Mouse (Mus musculus): Measurements from ENCODE around the gene Zdhhc14. TPM values are rescaled to one million over a fixed set of nuclear protein-coding genes. Genes with fewer than 3 reads are reported as not detected.

The Zdhhc14 gene
- polyA plus RNA-seq, 1 experiment from 2014 or later, result 1.6 TPM

DNA sequence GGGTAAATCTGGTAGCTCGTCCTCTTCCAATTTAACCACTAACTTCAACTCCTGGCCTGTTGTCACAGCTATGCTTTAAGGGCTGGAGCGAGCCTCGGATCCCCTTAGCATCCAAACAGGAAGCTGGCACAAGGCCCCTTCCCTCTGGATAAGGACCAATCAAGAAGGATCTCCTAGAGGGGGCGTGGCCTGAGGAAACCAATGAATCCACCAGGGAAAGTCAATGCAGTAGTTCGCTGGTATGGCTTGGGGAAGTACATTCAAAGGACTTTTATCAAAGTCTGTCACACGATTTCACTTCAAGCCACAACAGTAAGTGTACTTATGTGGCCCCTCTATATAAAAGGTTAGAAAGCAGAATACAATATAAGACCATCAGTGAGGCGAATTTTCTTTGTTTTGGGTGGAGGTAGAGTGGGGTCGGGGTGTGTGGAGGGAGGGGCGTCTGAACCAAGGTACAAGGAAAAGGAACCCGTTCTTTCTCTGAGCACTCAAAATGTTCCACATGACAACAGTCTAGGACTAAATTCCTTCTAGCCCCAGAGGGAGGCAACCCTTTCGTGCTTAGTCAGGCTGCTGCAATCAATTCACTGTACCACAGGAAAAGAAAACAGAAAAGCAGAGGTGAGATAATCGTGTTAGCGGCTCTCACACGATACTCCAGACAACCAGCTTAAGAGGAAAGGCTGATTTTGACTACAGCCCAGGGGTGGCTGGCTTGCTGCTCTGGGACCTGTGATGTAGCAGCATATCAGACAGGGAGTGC is 16.2 kb upstream of the Zdhhc14 start:
- ATAC-seq (replicated peaks; ENCODE audit: insufficient number of reproducible peaks, low FRiP score, low TSS enrichment), result no peak
- H3K9me3 ChIP-seq (replicated peaks; ENCODE audit: control insufficient read depth, low read length), result no peaks in the 10 kb centered on the region
- WGBS (ENCODE audit: insufficient replicate concordance), result 45% methylated on average over 14 of the region's 14 CpGs
- H3K27ac ChIP-seq (ENCODE audit: low read depth, low read length), result no peak overlapping the region
- no peaks in the 10 kb centered on the region for H3K27me3 ChIP-seq (ENCODE audit: control insufficient read depth, insufficient read depth, low read length)
- no peaks in the 10 kb centered on the region for H3K36me3 ChIP-seq (ENCODE audit: control insufficient read depth, insufficient read depth, low read length)
- H3K4me3 ChIP-seq (ENCODE audit: low read depth, low read length), result 0 out of 2 replicates have a peak overlapping the region, but pooled peaks have one; percentile 6
- H3K4me1 ChIP-seq (ENCODE audit: control insufficient read depth, insufficient read depth, low read length), result no peaks in the 10 kb centered on the region
- H3K4me2 ChIP-seq, result peak overlapping the region; percentile 27
- no peak overlapping the region for H3K9ac ChIP-seq (ENCODE audit: low read depth, low read length)

DNA sequence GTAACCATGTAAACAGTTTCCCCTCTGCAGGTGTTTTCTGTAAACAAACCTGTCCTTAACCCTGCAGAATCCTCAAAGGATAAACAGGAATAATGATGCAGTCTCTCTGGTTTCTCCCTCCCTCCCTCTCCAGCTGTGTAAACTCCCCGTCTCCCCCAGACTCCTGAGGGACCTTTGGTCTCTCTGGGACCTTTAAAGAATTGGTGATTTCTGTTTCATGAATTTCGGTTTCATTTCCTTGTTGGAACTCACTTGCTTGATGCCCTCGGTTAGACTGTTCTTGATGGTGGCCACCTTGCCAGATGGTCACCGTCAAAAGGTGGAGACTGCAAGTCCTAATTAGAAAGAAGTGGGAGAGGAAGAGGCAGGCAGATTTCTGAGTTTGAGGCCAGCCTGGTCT is 8.9 kb upstream of the Zdhhc14 start:
- no peak overlapping the region for H3K4me2 ChIP-seq
- H3K27me3 ChIP-seq (ENCODE audit: control insufficient read depth, insufficient read depth, low read length), result peaks cover 2% of the 10 kb centered on the region; the same call in 1 of the 2 replicates
- H3K36me3 ChIP-seq (ENCODE audit: control insufficient read depth, insufficient read depth, low read length), result no peaks in the 10 kb centered on the region
- ATAC-seq (replicated peaks; ENCODE audit: insufficient number of reproducible peaks, low FRiP score, low TSS enrichment), result no peak
- no peaks in the 10 kb centered on the region for H3K4me1 ChIP-seq (ENCODE audit: control insufficient read depth, insufficient read depth, low read length)
- no peak overlapping the region for H3K4me3 ChIP-seq (ENCODE audit: low read depth, low read length)
- 65% methylated on average over 4 of the region's 4 CpGs for WGBS (ENCODE audit: insufficient replicate concordance)
- no peak overlapping the region for H3K27ac ChIP-seq (ENCODE audit: low read depth, low read length)
- H3K9me3 ChIP-seq (replicated peaks; ENCODE audit: control insufficient read depth, low read length), result no peaks in the 10 kb centered on the region
- H3K9ac ChIP-seq (ENCODE audit: low read depth, low read length), result no peak overlapping the region

DNA sequence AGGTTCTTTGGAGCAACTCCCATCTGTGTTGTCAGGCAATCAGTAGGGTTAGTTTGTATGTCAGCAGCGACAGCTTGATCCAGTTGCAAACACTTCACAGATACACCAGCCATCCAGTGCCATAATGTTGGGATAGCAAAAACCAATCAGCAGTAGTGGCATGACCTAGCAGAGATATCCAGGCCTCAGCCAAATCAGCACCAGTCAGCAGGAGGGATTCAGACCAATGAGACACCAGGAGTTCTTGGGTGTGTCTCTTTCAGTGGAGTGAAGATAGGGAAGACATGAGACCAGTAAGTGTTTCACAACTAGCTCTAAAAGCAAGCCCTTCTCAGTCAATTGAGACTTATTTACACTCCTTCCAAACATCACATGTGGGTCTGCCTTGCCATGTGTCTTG is 7.7 kb upstream of the Zdhhc14 start:
- Histone ChIP-seq H3K4me1 (ENCODE audit: control insufficient read depth, insufficient read depth, low read length) (no peaks in the 10 kb centered on the region), H3K27ac (ENCODE audit: low read depth, low read length) (no peak overlapping the region), H3K9me3 (replicated peaks; ENCODE audit: control insufficient read depth, low read length) (no peaks in the 10 kb centered on the region), H3K9ac (ENCODE audit: low read depth, low read length) (no peak overlapping the region), H3K27me3 (ENCODE audit: control insufficient read depth, insufficient read depth, low read length) (peaks cover 7% of the 10 kb centered on the region), H3K4me3 (ENCODE audit: low read depth, low read length) (no peak overlapping the region), H3K4me2 (no peak overlapping the region), H3K36me3 (ENCODE audit: control insufficient read depth, insufficient read depth, low read length) (no peaks in the 10 kb centered on the region)
- ATAC-seq (replicated peaks; ENCODE audit: insufficient number of reproducible peaks, low FRiP score, low TSS enrichment), result peak; percentile 75
- WGBS (ENCODE audit: insufficient replicate concordance), result 80% methylated on average over 1 of the region's 1 CpGs

GRCm38 (mm10) chr17:5488156-5488555 is 4.2 kb upstream of the Zdhhc14 start:
- Histone ChIP-seq H3K4me1 (ENCODE audit: control insufficient read depth, insufficient read depth, low read length) (no peaks in the 10 kb centered on the region), H3K36me3 (ENCODE audit: control insufficient read depth, insufficient read depth, low read length) (no peaks in the 10 kb centered on the region), H3K9ac (ENCODE audit: low read depth, low read length) (no peak overlapping the region), H3K4me3 (ENCODE audit: low read depth, low read length) (no peak overlapping the region), H3K4me2 (no peak overlapping the region), H3K27me3 (ENCODE audit: control insufficient read depth, insufficient read depth, low read length) (peaks cover 5% of the 10 kb centered on the region), H3K27ac (ENCODE audit: low read depth, low read length) (no peak overlapping the region), H3K9me3 (replicated peaks; ENCODE audit: control insufficient read depth, low read length) (no peaks in the 10 kb centered on the region)
- WGBS (ENCODE audit: insufficient replicate concordance), result 61% methylated on average over 9 of the region's 9 CpGs
- ATAC-seq (replicated peaks; ENCODE audit: insufficient number of reproducible peaks, low FRiP score, low TSS enrichment), result no peak

GRCm38 (mm10) chr17:5490351-5490750 is 2.0 kb upstream of the Zdhhc14 start:
- no peak for ATAC-seq (replicated peaks; ENCODE audit: insufficient number of reproducible peaks, low FRiP score, low TSS enrichment)

DNA sequence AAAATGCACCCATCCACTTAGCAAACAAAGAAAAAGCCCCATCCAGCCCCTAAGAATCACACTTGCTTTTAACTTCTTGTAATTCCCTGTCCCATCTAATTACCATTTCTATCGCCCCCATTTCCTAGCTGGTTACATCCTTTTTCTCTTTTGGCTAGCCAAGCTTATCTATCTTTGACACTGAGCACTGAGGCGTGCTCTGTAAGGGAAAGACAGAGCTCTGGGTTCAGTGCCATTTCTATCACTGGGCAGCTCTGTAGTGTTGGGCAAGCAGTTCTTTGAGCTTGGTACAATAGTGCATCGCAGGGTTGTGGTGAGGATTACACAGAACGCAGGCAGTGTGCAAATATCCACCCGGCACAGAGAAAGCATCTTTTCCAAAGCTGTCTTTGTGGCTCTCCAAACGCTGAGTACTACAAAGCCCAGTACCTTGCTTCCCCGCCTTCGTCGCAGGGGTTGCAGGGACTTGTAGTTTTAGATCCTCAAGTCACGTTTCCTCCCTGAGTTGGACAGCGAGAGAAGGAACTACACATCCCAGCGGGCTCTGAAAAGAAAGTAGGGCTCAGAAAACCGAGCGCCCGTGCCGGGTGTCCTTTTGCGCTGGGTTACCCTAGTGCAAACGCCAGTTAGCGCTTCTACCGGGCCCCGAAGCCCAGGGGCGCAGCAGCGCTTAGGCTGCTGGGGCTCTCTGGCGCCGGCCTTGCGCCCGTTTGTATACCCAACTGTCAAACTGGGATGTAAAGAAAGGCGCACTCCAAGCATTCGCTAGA is 1.1 kb upstream of the Zdhhc14 start:
- Histone ChIP-seq H3K4me3 (ENCODE audit: low read depth, low read length) (peak overlapping the region; percentile 64), H3K27ac (ENCODE audit: low read depth, low read length) (peak overlapping the region; percentile 70), H3K4me2 (peak overlapping the region; percentile 97), H3K36me3 (ENCODE audit: control insufficient read depth, insufficient read depth, low read length) (no peaks in the 10 kb centered on the region), H3K9me3 (replicated peaks; ENCODE audit: control insufficient read depth, low read length) (no peaks in the 10 kb centered on the region), H3K4me1 (ENCODE audit: control insufficient read depth, insufficient read depth, low read length) (peaks cover 7% of the 10 kb centered on the region), H3K9ac (ENCODE audit: low read depth, low read length) (peak overlapping the region; percentile 68), H3K27me3 (ENCODE audit: control insufficient read depth, insufficient read depth, low read length) (peaks cover 15% of the 10 kb centered on the region)
- under 1% methylated on average over 29 of the region's 29 CpGs for WGBS (ENCODE audit: insufficient replicate concordance)
- ATAC-seq (replicated peaks; ENCODE audit: insufficient number of reproducible peaks, low FRiP score, low TSS enrichment), result peak; percentile 79

More at GRCm38 (mm10) chr17:5490351-5490750, 2.0 kb upstream of the Zdhhc14 start:
- Histone ChIP-seq H3K27me3 (ENCODE audit: control insufficient read depth, insufficient read depth, low read length) (peaks cover 15% of the 10 kb centered on the region), H3K4me2 (no peak overlapping the region), H3K9me3 (replicated peaks; ENCODE audit: control insufficient read depth, low read length) (no peaks in the 10 kb centered on the region), H3K27ac (ENCODE audit: low read depth, low read length) (no peak overlapping the region), H3K4me1 (ENCODE audit: control insufficient read depth, insufficient read depth, low read length) (peaks cover 7% of the 10 kb centered on the region), H3K9ac (ENCODE audit: low read depth, low read length) (no peak overlapping the region), H3K36me3 (ENCODE audit: control insufficient read depth, insufficient read depth, low read length) (no peaks in the 10 kb centered on the region), H3K4me3 (ENCODE audit: low read depth, low read length) (no peak overlapping the region)
- whole genome bisulfite sequencing (ENCODE audit: insufficient replicate concordance), result 79% methylated on average over 3 of the region's 3 CpGs

DNA sequence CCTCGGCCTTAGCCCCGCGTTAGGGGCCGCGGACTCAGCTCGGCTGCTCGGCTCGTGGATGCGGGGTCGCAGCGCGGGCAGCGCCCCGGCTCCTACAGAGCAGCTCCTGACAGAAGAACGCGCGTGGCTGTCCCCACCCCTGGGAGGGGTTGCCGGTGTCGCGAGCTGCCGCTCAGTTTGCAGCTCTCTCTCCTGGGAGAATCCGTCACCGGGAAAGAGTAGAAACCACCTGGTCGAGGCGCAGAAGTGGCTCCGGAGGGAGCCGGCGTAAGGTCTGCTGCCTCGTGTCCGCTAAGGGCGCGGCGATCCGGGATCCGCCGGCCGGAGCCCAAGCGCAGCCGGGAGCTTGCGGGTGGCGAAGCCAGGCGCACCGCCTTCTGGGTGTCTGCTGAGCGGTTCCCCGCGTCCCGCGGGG is 396 bp downstream of the Zdhhc14 start:
- H3K9me3 ChIP-seq (replicated peaks; ENCODE audit: control insufficient read depth, low read length), result no peaks in the 10 kb centered on the region
- H3K4me3 ChIP-seq (ENCODE audit: low read depth, low read length), result peak overlapping the region; percentile 64
- peak overlapping the region; percentile 38 for H3K27ac ChIP-seq (ENCODE audit: low read depth, low read length)
- peaks cover 7% of the 10 kb centered on the region for H3K4me1 ChIP-seq (ENCODE audit: control insufficient read depth, insufficient read depth, low read length)
- peak overlapping the region; percentile 97 for H3K4me2 ChIP-seq
- WGBS (ENCODE audit: insufficient replicate concordance), result under 1% methylated on average over 48 of the region's 48 CpGs
- peak; percentile 62 for ATAC-seq (replicated peaks; ENCODE audit: insufficient number of reproducible peaks, low FRiP score, low TSS enrichment)
- H3K9ac ChIP-seq (ENCODE audit: low read depth, low read length), result peak overlapping the region; percentile 68
- no peaks in the 10 kb centered on the region for H3K36me3 ChIP-seq (ENCODE audit: control insufficient read depth, insufficient read depth, low read length)
- H3K27me3 ChIP-seq (ENCODE audit: control insufficient read depth, insufficient read depth, low read length), result peaks cover 15% of the 10 kb centered on the region

GRCm38 (mm10) chr17:5493161-5493771 is 909 bp downstream of the Zdhhc14 start:
- peak overlapping the region; percentile 68 for H3K9ac ChIP-seq (ENCODE audit: low read depth, low read length)
- no peaks in the 10 kb centered on the region for H3K36me3 ChIP-seq (ENCODE audit: control insufficient read depth, insufficient read depth, low read length)
- peak overlapping the region; percentile 38 for H3K27ac ChIP-seq (ENCODE audit: low read depth, low read length)
- ATAC-seq (replicated peaks; ENCODE audit: insufficient number of reproducible peaks, low FRiP score, low TSS enrichment), result no peak
- H3K4me1 ChIP-seq (ENCODE audit: control insufficient read depth, insufficient read depth, low read length), result peaks cover 7% of the 10 kb centered on the region
- H3K27me3 ChIP-seq (ENCODE audit: control insufficient read depth, insufficient read depth, low read length), result peaks cover 15% of the 10 kb centered on the region
- peak overlapping the region; percentile 97 for H3K4me2 ChIP-seq
- peak overlapping the region; percentile 64 for H3K4me3 ChIP-seq (ENCODE audit: low read depth, low read length)
- WGBS (ENCODE audit: insufficient replicate concordance), result 3% methylated on average over 53 of the region's 53 CpGs
- H3K9me3 ChIP-seq (replicated peaks; ENCODE audit: control insufficient read depth, low read length), result no peaks in the 10 kb centered on the region

All from heart, embryonic 11.5 days (tissue).